Mouse (Mus musculus) NIH3T3 (cell line): ENCODE data around the gene Tfap2d.

ENCODE experiments used
- DNase-seq: peaks from one replicate; pipeline ENCODE4 v3.0.0-alpha.2; 2012; ENCODE audit warnings: low read depth

The Tfap2d gene

GRCm38 (mm10) chr1:19210215-19211032 is 107.6 kb downstream of the Tfap2d start:
- no peak for DNase-seq

GRCm38 (mm10) chr1:19211033-19211405 is 108.2 kb downstream of the Tfap2d start:
- no peak for DNase-seq

- DNase-seq = no peak
Observed at GRCm38 (mm10) chr1:19211546-19212154, 108.8 kb downstream of the Tfap2d start.

- DNase-seq = no peak
Observed at GRCm38 (mm10) chr1:19212691-19213090, 109.9 kb downstream of the Tfap2d start.

- no peak for DNase-seq
Observed at GRCm38 (mm10) chr1:19213171-19213570, 110.3 kb downstream of the Tfap2d start.

GRCm38 (mm10) chr1:19213851-19214395 is 111.1 kb downstream of the Tfap2d start:
- no peak for DNase-seq
